Mouse (Mus musculus): Measurements from ENCODE around the gene Nodal. TPM values are rescaled to one million over a fixed set of nuclear protein-coding genes. Genes with fewer than 3 reads are reported as not detected.

Nodal gene
- polyA plus RNA-seq (2015; fragmentation: Nextera tagmentation; extraction: Ambion mirVana) = 0.10 and 0.15 TPM in 2 replicates

GRCm38 (mm10) chr10:61417672-61418071, at the start of gene Nodal:
Gene Nodal, plus strand, starts transcription at chr10:61417972.
- 36% methylated on average over 10 of the region's 10 CpGs for WGBS

GRCm38 (mm10) chr10:61369755-61370154, 48.0 kb upstream of the Nodal start:
- Histone ChIP-seq H3K4me2 (ENCODE audit: low read length) (no peak overlapping the region), H3K4me3 (replicated peaks; ENCODE audit: low read length) (no peak overlapping the region), H3K9me3 (ENCODE audit: control insufficient read depth, low read length) (no peaks in the 10 kb centered on the region), H3K4me1 (replicated peaks; ENCODE audit: control insufficient read depth, insufficient read depth, low read length) (no peaks in the 10 kb centered on the region), H3K9ac (replicated peaks; ENCODE audit: low read depth, low read length) (no peak overlapping the region), H3K27me3 (replicated peaks; ENCODE audit: control insufficient read depth, insufficient read depth, low read length) (no peaks in the 10 kb centered on the region), H3K36me3 (ENCODE audit: control insufficient read depth, insufficient read depth) (no peaks in the 10 kb centered on the region), H3K27ac (ENCODE audit: low read length) (no peak overlapping the region)
- ATAC-seq = no peak
- WGBS = 69% methylated on average over 5 of the region's 5 CpGs

More at GRCm38 (mm10) chr10:61417672-61418071, at the start of gene Nodal:
- H3K9ac ChIP-seq (replicated peaks; ENCODE audit: low read depth, low read length) = peak within 1 kb of the TSS; percentile 59
- H3K4me2 ChIP-seq (ENCODE audit: low read length) = peak within 1 kb of the TSS; percentile 87
- peaks cover 32% of the 10 kb centered on the region for H3K27me3 ChIP-seq (replicated peaks; ENCODE audit: control insufficient read depth, insufficient read depth, low read length)
- no peak within 1 kb of the TSS for H3K27ac ChIP-seq (ENCODE audit: low read length)
- no peaks in the 10 kb centered on the region for H3K36me3 ChIP-seq (ENCODE audit: control insufficient read depth, insufficient read depth)
- peak within 1 kb of the TSS; percentile 49 for H3K4me3 ChIP-seq (replicated peaks; ENCODE audit: low read length)
- peak; percentile 26; the same call in 1 of the 2 replicates for ATAC-seq
- peaks cover 11% of the 10 kb centered on the region for H3K4me1 ChIP-seq (replicated peaks; ENCODE audit: control insufficient read depth, insufficient read depth, low read length)
- no peaks in the 10 kb centered on the region for H3K9me3 ChIP-seq (ENCODE audit: control insufficient read depth, low read length)

GRCm38 (mm10) chr10:61370273-61370979, 47.3 kb upstream of the Nodal start:
- 84% methylated on average over 18 of the region's 18 CpGs for WGBS
- Histone ChIP-seq H3K36me3 (ENCODE audit: control insufficient read depth, insufficient read depth) (no peaks in the 10 kb centered on the region), H3K4me1 (replicated peaks; ENCODE audit: control insufficient read depth, insufficient read depth, low read length) (no peaks in the 10 kb centered on the region), H3K4me3 (replicated peaks; ENCODE audit: low read length) (no peak overlapping the region), H3K4me2 (ENCODE audit: low read length) (no peak overlapping the region), H3K27me3 (replicated peaks; ENCODE audit: control insufficient read depth, insufficient read depth, low read length) (no peaks in the 10 kb centered on the region), H3K27ac (ENCODE audit: low read length) (no peak overlapping the region), H3K9me3 (ENCODE audit: control insufficient read depth, low read length) (no peaks in the 10 kb centered on the region), H3K9ac (replicated peaks; ENCODE audit: low read depth, low read length) (no peak overlapping the region)
- ATAC-seq = no peak

- H3K36me3 ChIP-seq (ENCODE audit: control insufficient read depth, insufficient read depth) = no peaks in the 10 kb centered on the region
- H3K9ac ChIP-seq (replicated peaks; ENCODE audit: low read depth, low read length) = no peak overlapping the region
- H3K27me3 ChIP-seq (replicated peaks; ENCODE audit: control insufficient read depth, insufficient read depth, low read length) = no peaks in the 10 kb centered on the region
- H3K27ac ChIP-seq (ENCODE audit: low read length) = no peak overlapping the region
- WGBS = 84% methylated on average over 9 of the region's 9 CpGs
- H3K9me3 ChIP-seq (ENCODE audit: control insufficient read depth, low read length) = no peaks in the 10 kb centered on the region
- no peaks in the 10 kb centered on the region for H3K4me1 ChIP-seq (replicated peaks; ENCODE audit: control insufficient read depth, insufficient read depth, low read length)
- no peak for ATAC-seq
- no peak overlapping the region for H3K4me3 ChIP-seq (replicated peaks; ENCODE audit: low read length)
- H3K4me2 ChIP-seq (ENCODE audit: low read length) = no peak overlapping the region
Observed at GRCm38 (mm10) chr10:61371884-61372584, 45.7 kb upstream of the Nodal start.

GRCm38 (mm10) chr10:61372585-61372923, 45.2 kb upstream of the Nodal start:
- Histone ChIP-seq H3K27ac (ENCODE audit: low read length) (no peak overlapping the region), H3K9me3 (ENCODE audit: control insufficient read depth, low read length) (no peaks in the 10 kb centered on the region), H3K4me2 (ENCODE audit: low read length) (no peak overlapping the region), H3K36me3 (ENCODE audit: control insufficient read depth, insufficient read depth) (no peaks in the 10 kb centered on the region), H3K4me1 (replicated peaks; ENCODE audit: control insufficient read depth, insufficient read depth, low read length) (no peaks in the 10 kb centered on the region), H3K4me3 (replicated peaks; ENCODE audit: low read length) (no peak overlapping the region), H3K27me3 (replicated peaks; ENCODE audit: control insufficient read depth, insufficient read depth, low read length) (no peaks in the 10 kb centered on the region), H3K9ac (replicated peaks; ENCODE audit: low read depth, low read length) (no peak overlapping the region)
- 74% methylated on average over 4 of the region's 4 CpGs for WGBS
- ATAC-seq = no peak

GRCm38 (mm10) chr10:61374076-61374475, 43.7 kb upstream of the Nodal start:
- no peak for ATAC-seq
- H3K4me1 ChIP-seq (replicated peaks; ENCODE audit: control insufficient read depth, insufficient read depth, low read length) = no peaks in the 10 kb centered on the region
- no peak overlapping the region for H3K4me2 ChIP-seq (ENCODE audit: low read length)
- H3K9ac ChIP-seq (replicated peaks; ENCODE audit: low read depth, low read length) = no peak overlapping the region
- no peaks in the 10 kb centered on the region for H3K27me3 ChIP-seq (replicated peaks; ENCODE audit: control insufficient read depth, insufficient read depth, low read length)
- no peak overlapping the region for H3K4me3 ChIP-seq (replicated peaks; ENCODE audit: low read length)
- no peak overlapping the region for H3K27ac ChIP-seq (ENCODE audit: low read length)
- H3K36me3 ChIP-seq (ENCODE audit: control insufficient read depth, insufficient read depth) = no peaks in the 10 kb centered on the region
- 61% methylated on average over 4 of the region's 4 CpGs for WGBS
- no peaks in the 10 kb centered on the region for H3K9me3 ChIP-seq (ENCODE audit: control insufficient read depth, low read length)

GRCm38 (mm10) chr10:61374771-61375481, 42.8 kb upstream of the Nodal start:
- H3K36me3 ChIP-seq (ENCODE audit: control insufficient read depth, insufficient read depth) = no peaks in the 10 kb centered on the region
- no peaks in the 10 kb centered on the region; the same call in 1 of the 2 replicates for H3K4me1 ChIP-seq (replicated peaks; ENCODE audit: control insufficient read depth, insufficient read depth, low read length)
- H3K4me3 ChIP-seq (replicated peaks; ENCODE audit: low read length) = no peak overlapping the region
- no peak for ATAC-seq
- H3K4me2 ChIP-seq (ENCODE audit: low read length) = no peak overlapping the region
- H3K9me3 ChIP-seq (ENCODE audit: control insufficient read depth, low read length) = no peaks in the 10 kb centered on the region
- H3K27ac ChIP-seq (ENCODE audit: low read length) = peak overlapping the region; percentile 5; the same call in 1 of the 2 replicates
- H3K27me3 ChIP-seq (replicated peaks; ENCODE audit: control insufficient read depth, insufficient read depth, low read length) = no peaks in the 10 kb centered on the region
- WGBS = 77% methylated on average over 6 of the region's 6 CpGs
- H3K9ac ChIP-seq (replicated peaks; ENCODE audit: low read depth, low read length) = no peak overlapping the region

- Histone ChIP-seq H3K9ac (replicated peaks; ENCODE audit: low read depth, low read length) (no peak overlapping the region), H3K27ac (ENCODE audit: low read length) (no peak overlapping the region), H3K36me3 (ENCODE audit: control insufficient read depth, insufficient read depth) (no peaks in the 10 kb centered on the region), H3K4me3 (replicated peaks; ENCODE audit: low read length) (no peak overlapping the region), H3K9me3 (ENCODE audit: control insufficient read depth, low read length) (no peaks in the 10 kb centered on the region), H3K27me3 (replicated peaks; ENCODE audit: control insufficient read depth, insufficient read depth, low read length) (no peaks in the 10 kb centered on the region), H3K4me1 (replicated peaks; ENCODE audit: control insufficient read depth, insufficient read depth, low read length) (peaks cover 19% of the 10 kb centered on the region), H3K4me2 (ENCODE audit: low read length) (no peak overlapping the region)
- ATAC-seq = no peak
- 95% methylated on average over 5 of the region's 5 CpGs for WGBS
Observed at GRCm38 (mm10) chr10:61378050-61378449, 39.7 kb upstream of the Nodal start.

GRCm38 (mm10) chr10:61378698-61379097, 39.1 kb upstream of the Nodal start:
- Histone ChIP-seq H3K9me3 (ENCODE audit: control insufficient read depth, low read length) (no peaks in the 10 kb centered on the region), H3K4me1 (replicated peaks; ENCODE audit: control insufficient read depth, insufficient read depth, low read length) (peaks cover 21% of the 10 kb centered on the region), H3K9ac (replicated peaks; ENCODE audit: low read depth, low read length) (no peak overlapping the region), H3K4me3 (replicated peaks; ENCODE audit: low read length) (no peak overlapping the region), H3K36me3 (ENCODE audit: control insufficient read depth, insufficient read depth) (no peaks in the 10 kb centered on the region), H3K27me3 (replicated peaks; ENCODE audit: control insufficient read depth, insufficient read depth, low read length) (no peaks in the 10 kb centered on the region), H3K4me2 (ENCODE audit: low read length) (no peak overlapping the region), H3K27ac (ENCODE audit: low read length) (no peak overlapping the region)
- ATAC-seq = no peak
- WGBS = 81% methylated on average over 5 of the region's 5 CpGs

Measured in forebrain, embryonic 16.5 days (tissue).